Mouse (Mus musculus) MN1 (cell line): ENCODE measurements at regions not wholly inside any gene's neighbourhood (a gene's known extent, or its start where the extent isn't known, plus 50 kb on each side); places are given as distances from the start of the nearest gene placed in this dataset.

Experiments used
- DNase-seq: peaks from one replicate; pipeline ENCODE4 v3.0.0-alpha.2; 2016; ENCODE audit warnings: low spot score

GRCm38 (mm10) chr14:106052585-106053551 lies 53.1 kb upstream of the Trim52 start:
- no peak for DNase-seq
